In genomic region chr4:152953237-152953974, GRCm38 (mm10) we compare ENCODE assay signal across 13 mouse cellular contexts.
DNase-seq lines count a peak whose midpoint lies in the region; ATAC-seq and TF ChIP-seq lines count a peak whose summit lies in the region.
"Had no signal": no experiment of that assay in that cellular context is flagged by ENCODE, and none has a peak within 500 bp of the region (broad histone marks: within the 10 kb centered on the region; RNA-seq: fewer than 3 reads in every experiment).

No protein-coding gene starts in this region.

- H3K4me3 ChIP-seq in intestine, embryonic 15.5 days (replicated peaks): no peak overlapping the region
- H3K4me3 ChIP-seq in intestine, postnatal 0 days (ENCODE audit: low read depth, low read length): no peak overlapping the region
- no peak overlapping the region for H3K4me3 ChIP-seq in stomach, embryonic 14.5 days (ENCODE audit: low read depth, low read length)
- H3K4me3 ChIP-seq in stomach, postnatal 0 days (ENCODE audit: low read depth, low read length): no peak overlapping the region
- no peak overlapping the region for H3K4me3 ChIP-seq in midbrain, embryonic 13.5 days (replicated peaks)
- H3K4me3 ChIP-seq: stomach, embryonic 15.5 days had no signal

- peak; percentile 49; the same call in 1 of the 2 replicates for ATAC-seq in intestine, embryonic 15.5 days
- ATAC-seq in intestine, postnatal 0 days: no peak
- peak; percentile 34; the same call in 1 of the 2 replicates for ATAC-seq in stomach, embryonic 14.5 days (ENCODE audit: insufficient number of reproducible peaks, insufficient read depth, low FRiP score, low read depth)
- no peak for ATAC-seq in stomach, postnatal 0 days (ENCODE audit: low FRiP score, low TSS enrichment)
- ATAC-seq in midbrain, embryonic 13.5 days: peak; percentile 65
- ATAC-seq: Patski had no signal

- no peak overlapping the region for H3K27ac ChIP-seq in intestine, embryonic 15.5 days
- no peak overlapping the region for H3K27ac ChIP-seq in intestine, postnatal 0 days (ENCODE audit: low read depth, low read length)
- H3K27ac ChIP-seq in stomach, embryonic 14.5 days (ENCODE audit: low read length): no peak overlapping the region
- H3K27ac ChIP-seq in stomach, postnatal 0 days (replicated peaks): no peak overlapping the region
- 0 out of 2 replicates have a peak overlapping the region, but pooled peaks have one; percentile 14 for H3K27ac ChIP-seq in midbrain, embryonic 13.5 days
- H3K27ac ChIP-seq: stomach, embryonic 15.5 days had no signal

- peaks cover 13% of the 10 kb centered on the region for H3K4me1 ChIP-seq in intestine, embryonic 15.5 days (replicated peaks)
- no peaks in the 10 kb centered on the region for H3K4me1 ChIP-seq in intestine, postnatal 0 days (replicated peaks; ENCODE audit: control insufficient read depth, insufficient read depth, low read length)
- H3K4me1 ChIP-seq in stomach, embryonic 14.5 days (ENCODE audit: control insufficient read depth, insufficient read depth, low read length): peaks cover 10% of the 10 kb centered on the region
- H3K4me1 ChIP-seq in stomach, postnatal 0 days (replicated peaks; ENCODE audit: control insufficient read depth, insufficient read depth): no peaks in the 10 kb centered on the region
- H3K4me1 ChIP-seq in midbrain, embryonic 13.5 days (replicated peaks): peaks cover 19% of the 10 kb centered on the region

- no peak overlapping the region for H3K9ac ChIP-seq in intestine, embryonic 15.5 days
- H3K9ac ChIP-seq in intestine, postnatal 0 days (ENCODE audit: low read depth, low read length): no peak overlapping the region
- H3K9ac ChIP-seq in stomach, embryonic 14.5 days (replicated peaks; ENCODE audit: low read depth, low read length): no peak overlapping the region
- H3K9ac ChIP-seq in stomach, postnatal 0 days (ENCODE audit: low read length): no peak overlapping the region
- H3K9ac ChIP-seq in midbrain, embryonic 13.5 days (replicated peaks): no peak overlapping the region
- H3K9ac ChIP-seq: stomach, embryonic 15.5 days had no signal

- no peaks in the 10 kb centered on the region for H3K36me3 ChIP-seq in intestine, embryonic 15.5 days
- no peaks in the 10 kb centered on the region for H3K36me3 ChIP-seq in intestine, postnatal 0 days (ENCODE audit: control insufficient read depth, insufficient read depth)
- no peaks in the 10 kb centered on the region for H3K36me3 ChIP-seq in stomach, embryonic 14.5 days (ENCODE audit: control insufficient read depth, insufficient read depth, low read length)
- H3K36me3 ChIP-seq in stomach, postnatal 0 days (ENCODE audit: control insufficient read depth, insufficient read depth, low read length): no peaks in the 10 kb centered on the region
- H3K36me3 ChIP-seq in midbrain, embryonic 13.5 days: no peaks in the 10 kb centered on the region
- H3K36me3 ChIP-seq: stomach, embryonic 15.5 days had no signal

- H3K27me3 ChIP-seq in intestine, embryonic 15.5 days (replicated peaks): no peaks in the 10 kb centered on the region
- H3K27me3 ChIP-seq in intestine, postnatal 0 days (replicated peaks; ENCODE audit: control insufficient read depth, insufficient read depth, low read length): no peaks in the 10 kb centered on the region
- no peaks in the 10 kb centered on the region for H3K27me3 ChIP-seq in stomach, embryonic 14.5 days (ENCODE audit: control insufficient read depth, insufficient read depth, low read length)
- H3K27me3 ChIP-seq in stomach, postnatal 0 days (ENCODE audit: control insufficient read depth, insufficient read depth, low read length): no peaks in the 10 kb centered on the region
- H3K27me3 ChIP-seq in midbrain, embryonic 13.5 days: no peaks in the 10 kb centered on the region
- H3K27me3 ChIP-seq: Patski; stomach, embryonic 15.5 days had no signal

- no peak for TF ChIP-seq CTCF in intestine, postnatal 0 days (IDR thresholded peaks at IDR 0.05; ENCODE audit: low read depth)
- TF ChIP-seq CTCF in stomach, postnatal 0 days (IDR thresholded peaks at IDR 0.05; ENCODE audit: low read depth): no peak

- intact Hi-C loops in heart, postnatal 25 days (cut with DNase I): no loop called here

- no peak overlapping the region for H3K4me2 ChIP-seq in intestine, embryonic 15.5 days (replicated peaks)
- H3K4me2 ChIP-seq in intestine, postnatal 0 days (replicated peaks; ENCODE audit: low read depth): no peak overlapping the region
- H3K4me2 ChIP-seq in stomach, embryonic 14.5 days (replicated peaks; ENCODE audit: low read depth, low read length): 0 out of 2 replicates have a peak overlapping the region, but pooled peaks have one; percentile 7
- H3K4me2 ChIP-seq in stomach, postnatal 0 days (replicated peaks; ENCODE audit: low read depth): no peak overlapping the region
- no peak overlapping the region for H3K4me2 ChIP-seq in midbrain, embryonic 13.5 days (replicated peaks)
- H3K4me2 ChIP-seq: stomach, embryonic 15.5 days had no signal

- H3K9me3 ChIP-seq in intestine, embryonic 15.5 days: no peaks in the 10 kb centered on the region
- H3K9me3 ChIP-seq in intestine, postnatal 0 days (ENCODE audit: control insufficient read depth): no peaks in the 10 kb centered on the region
- no peaks in the 10 kb centered on the region for H3K9me3 ChIP-seq in stomach, embryonic 14.5 days (ENCODE audit: control insufficient read depth, low read depth, low read length)
- H3K9me3 ChIP-seq in stomach, postnatal 0 days (ENCODE audit: control insufficient read depth, low read length): no peaks in the 10 kb centered on the region
- H3K9me3 ChIP-seq in midbrain, embryonic 13.5 days: no peaks in the 10 kb centered on the region
- H3K9me3 ChIP-seq: stomach, embryonic 15.5 days had no signal

- DNase-seq in stomach, postnatal 0 days (ENCODE audit: low spot score): no peak
- no peak for DNase-seq in cerebellum, adult 9-10 months
- no peak for DNase-seq in heart, postnatal 25 days (ENCODE audit: low spot score)
- DNase-seq in urinary bladder, postnatal 10 days (ENCODE audit: low spot score): no peak
- DNase-seq: adrenal gland, postnatal 36 days; heart, postnatal 4 days; lung, adult 18-20 months had no signal

- 25% methylated on average over 15 of the region's 15 CpGs for WGBS in intestine, embryonic 15.5 days
- WGBS in intestine, postnatal 0 days: 37% methylated on average over 15 of the region's 15 CpGs
- WGBS in stomach, embryonic 14.5 days: 21% methylated on average over 15 of the region's 15 CpGs
- 33% methylated on average over 15 of the region's 15 CpGs for WGBS in stomach, postnatal 0 days
- 55% methylated on average over 15 of the region's 15 CpGs for WGBS in midbrain, embryonic 13.5 days

- no peak for TF ChIP-seq EP300 in stomach, postnatal 0 days (optimal IDR thresholded peaks at IDR 0.05)

Comparison
In these comparisons a context has a peak if more than half of its experiments do, and no peak if none do; other contexts are left out.
1. ATAC-seq: peak in intestine, embryonic 15.5 days (single experiment), stomach, embryonic 14.5 days (single experiment) and midbrain, embryonic 13.5 days (single experiment); none in intestine, postnatal 0 days (single experiment) and stomach, postnatal 0 days (single experiment).